Mouse (Mus musculus) midbrain, postnatal 0 days (tissue): Measurements from ENCODE around the gene Fancg. TPM values are rescaled to one million over a fixed set of nuclear protein-coding genes. Genes with fewer than 3 reads are reported as not detected.

Experiments
- ATAC-seq: fragments of 200-750 bp; cut with Nextera tagmentation; 2 replicates; pipeline ENCODE4 v1.8.0; 2017; ENCODE audit warnings: moderate number of reproducible peaks, mild to moderate bottlenecking, moderate TSS enrichment, moderate library complexity; ENCODE audit not compliant: low FRiP score
- DNase-seq: peaks from one replicate; pipeline ENCODE4 v3.0.0-alpha.2; 2015; ENCODE audit warnings: low spot score
- H3K27ac ChIP-seq: fragments of 300-500 bp; sonication (generic); 2 replicates; pipeline ENCODE4 v1.5.1; 2014; ENCODE audit warnings: low read depth, mild to moderate bottlenecking, low read length, mixed read lengths
- H3K27me3 ChIP-seq: fragments of 300-500 bp; sonication (generic); 2 replicates; pipeline ENCODE4 v1.6.1; 2014; ENCODE audit warnings: low read length, control low read depth, mixed read lengths; ENCODE audit not compliant: insufficient read depth
- H3K36me3 ChIP-seq: fragments of 300-500 bp; sonication (generic); 2 replicates; pipeline ENCODE4 v1.6.1; 2014; ENCODE audit warnings: low read length, control low read depth, mixed read lengths; ENCODE audit not compliant: insufficient read depth
- H3K4me1 ChIP-seq: fragments of 300-500 bp; sonication (generic); 2 replicates; pipeline ENCODE4 v1.6.1; 2014; ENCODE audit warnings: mild to moderate bottlenecking, control low read depth, antibody characterized with exemption, low read length, mixed read lengths; ENCODE audit not compliant: insufficient read depth
- H3K4me2 ChIP-seq: fragments of 300-500 bp; sonication (generic); 2 replicates; pipeline ENCODE4 v1.6.1; 2014; ENCODE audit warnings: low read depth, mild to moderate bottlenecking, low read length, mixed read lengths; ENCODE audit not compliant: poor library complexity, severe bottlenecking
- H3K4me3 ChIP-seq: fragments of 300-500 bp; sonication (generic); 2 replicates; pipeline ENCODE4 v1.5.1; 2014; ENCODE audit warnings: low read depth, mild to moderate bottlenecking, low read length, moderate library complexity
- H3K9ac ChIP-seq: fragments of 300-500 bp; sonication (generic); replicated peaks from 2 replicates; pipeline ENCODE4 v1.6.1; 2014; ENCODE audit warnings: mild to moderate bottlenecking, low read length, moderate library complexity, mixed read lengths; ENCODE audit not compliant: poor library complexity, severe bottlenecking
- H3K9me3 ChIP-seq: fragments of 300-500 bp; sonication (generic); 2 replicates; pipeline ENCODE4 v1.6.1; 2016; ENCODE audit warnings: low read length, control low read depth
- CTCF ChIP-seq: IDR thresholded peaks from 2 replicates; pipeline ENCODE4 v1.5.1; 2016; ENCODE audit warnings: antibody characterized with exemption, mild to moderate bottlenecking
- WGBS: fragments of 180-500 bp; shearing (Covaris S2); extraction: QIAGEN DNeasy Blood & Tissue Kit; methylation state at CpG from one replicate; pipeline ENCODE4 v1.1.7; 2014; 5-methylcytosine and 5-hydroxymethylcytosine counted together
- polyA plus RNA-seq: library from polyadenylated mRNA; unstranded; fragments of >200 nt; fragmentation: Nextera tagmentation; extraction: Ambion mirVana; gene quantifications from 2 replicates; pipeline ENCODE4 v1.2.1, GENCODE M21; 2015
- total RNA-seq: library from RNA; depleted of rRNA; stranded (reverse); fragments of >200 nt; gene quantifications from 2 replicates; pipeline ENCODE4 v1.2.3, GENCODE M21; 2014

Fancg gene
- total and polyA plus RNA-seq, 2 experiments from 2014 or later: 14.2 to 15.0 TPM

- Histone ChIP-seq H3K4me3 (no peak overlapping the region), H3K4me2 (no peak overlapping the region), H3K9me3 (no peaks in the 10 kb centered on the region), H3K27ac (no peak overlapping the region), H3K36me3 (peaks cover 55% of the 10 kb centered on the region), H3K27me3 (no peaks in the 10 kb centered on the region), H3K4me1 (peaks cover 8% of the 10 kb centered on the region), H3K9ac (no peak overlapping the region)
- no peak for TF ChIP-seq CTCF
- DNase-seq (no peak), ATAC-seq (no peak)
- WGBS: 71% methylated on average over 17 of the region's 17 CpGs
Measured at GRCm38 (mm10) chr4:43021341-43021740, 11.0 kb upstream of the Fancg start.

- WGBS: 88% methylated on average over 16 of the region's 16 CpGs
- H3K9me3 ChIP-seq: no peaks in the 10 kb centered on the region
- H3K4me2 ChIP-seq: no peak overlapping the region
- H3K36me3 ChIP-seq: peaks cover 55% of the 10 kb centered on the region
- DNase-seq (no peak), ATAC-seq (no peak)
- peaks cover 8% of the 10 kb centered on the region for H3K4me1 ChIP-seq
- H3K9ac ChIP-seq: no peak overlapping the region
- H3K27me3 ChIP-seq: no peaks in the 10 kb centered on the region
- H3K27ac ChIP-seq: no peak overlapping the region
- H3K4me3 ChIP-seq: no peak overlapping the region
- no peak for TF ChIP-seq CTCF
Measured at GRCm38 (mm10) chr4:43020876-43021275, 10.6 kb upstream of the Fancg start.

GRCm38 (mm10) chr4:43019641-43020465, 9.5 kb upstream of the Fancg start:
- Histone ChIP-seq H3K9me3 (no peaks in the 10 kb centered on the region), H3K36me3 (peaks cover 55% of the 10 kb centered on the region), H3K4me3 (no peak overlapping the region), H3K27me3 (no peaks in the 10 kb centered on the region), H3K27ac (no peak overlapping the region), H3K4me2 (no peak overlapping the region), H3K9ac (no peak overlapping the region), H3K4me1 (peaks cover 8% of the 10 kb centered on the region)
- no peak for ATAC-seq
- no peak for TF ChIP-seq CTCF
- DNase-seq: no peak
- WGBS: 92% methylated on average over 23 of the region's 23 CpGs

- peaks cover 55% of the 10 kb centered on the region for H3K36me3 ChIP-seq
- H3K27me3 ChIP-seq: no peaks in the 10 kb centered on the region
- ATAC-seq (no peak), DNase-seq (no peak)
- no peak overlapping the region for H3K4me3 ChIP-seq
- H3K4me2 ChIP-seq: no peak overlapping the region
- H3K4me1 ChIP-seq: peaks cover 1% of the 10 kb centered on the region; the same call in 1 of the 2 replicates
- WGBS: 94% methylated on average over 10 of the region's 10 CpGs
- no peak for TF ChIP-seq CTCF
- H3K9ac ChIP-seq: no peak overlapping the region
- no peak overlapping the region for H3K27ac ChIP-seq
- H3K9me3 ChIP-seq: no peaks in the 10 kb centered on the region
Measured at GRCm38 (mm10) chr4:43019176-43019575, 8.9 kb upstream of the Fancg start.

GRCm38 (mm10) chr4:43018156-43018555, 7.8 kb upstream of the Fancg start:
- H3K9me3 ChIP-seq: no peaks in the 10 kb centered on the region
- H3K4me2 ChIP-seq: no peak overlapping the region
- no peak overlapping the region for H3K27ac ChIP-seq
- ATAC-seq (no peak), DNase-seq (no peak)
- H3K4me1 ChIP-seq: no peaks in the 10 kb centered on the region
- no peak overlapping the region for H3K4me3 ChIP-seq
- H3K36me3 ChIP-seq: peaks cover 49% of the 10 kb centered on the region
- no peak overlapping the region for H3K9ac ChIP-seq
- no peak for TF ChIP-seq CTCF
- H3K27me3 ChIP-seq: no peaks in the 10 kb centered on the region
- WGBS: 97% methylated on average over 4 of the region's 4 CpGs

GRCm38 (mm10) chr4:43012091-43012490, 1.8 kb upstream of the Fancg start:
- WGBS: 98% methylated on average over 1 of the region's 1 CpGs
- DNase-seq (no peak), ATAC-seq (no peak)
- Histone ChIP-seq H3K4me1 (peaks cover 4% of the 10 kb centered on the region; the same call in 1 of the 2 replicates), H3K9me3 (no peaks in the 10 kb centered on the region), H3K4me2 (no peak overlapping the region), H3K27ac (no peak overlapping the region), H3K9ac (no peak overlapping the region), H3K27me3 (no peaks in the 10 kb centered on the region), H3K4me3 (no peak overlapping the region), H3K36me3 (no peaks in the 10 kb centered on the region)
- no peak for TF ChIP-seq CTCF
